Mouse (Mus musculus) ES-E14 (cell line): Measurements from ENCODE around the gene Dmac2. TPM values are rescaled to one million over a fixed set of nuclear protein-coding genes. Genes with fewer than 3 reads are reported as not detected.

Experiments
- DNase-seq: peaks from one replicate; pipeline ENCODE4 v3.0.0-alpha.2; 2013; ENCODE audit warnings: low read depth, low spot score
- H3K27ac ChIP-seq: 2 replicates; pipeline ENCODE4 v1.5.1; 2012; ENCODE audit warnings: low read depth, mild to moderate bottlenecking, low read length, moderate library complexity, mixed read lengths; ENCODE audit not compliant: poor library complexity, insufficient read depth, severe bottlenecking
- H3K36me3 ChIP-seq: 2 replicates; pipeline ENCODE4 v1.6.1; 2012; ENCODE audit warnings: mild to moderate bottlenecking, low read length, moderate library complexity, mixed read lengths; ENCODE audit not compliant: control insufficient read depth, poor library complexity, insufficient read depth, severe bottlenecking
- H3K4me1 ChIP-seq, 2 experiments: fragments of 150-350 bp in 1 of 2; sonication (generic) in 1 of 2; 2 replicates each; pipeline ENCODE4 v1.6.1; 2012; ENCODE audit warnings: low read length in 2 of 2, mild to moderate bottlenecking in 1 of 2, mixed read lengths in 1 of 2; ENCODE audit not compliant: control insufficient read depth in 2 of 2, insufficient read depth in 2 of 2, poor library complexity in 1 of 2
- H3K4me3 ChIP-seq, 2 experiments: fragments of 150-350 bp in 1 of 2; sonication (generic) in 1 of 2; 2 replicates each; pipeline ENCODE4 v1.5.1; 2012; ENCODE audit warnings: low read length in 2 of 2, low read depth in 1 of 2, mild to moderate bottlenecking in 1 of 2, mixed read lengths in 1 of 2; ENCODE audit not compliant: insufficient read depth in 1 of 2, poor library complexity in 1 of 2, severe bottlenecking in 1 of 2
- H3K9ac ChIP-seq: 2 replicates; pipeline ENCODE4 v1.6.1; 2012; ENCODE audit warnings: low read depth, mild to moderate bottlenecking, low read length, mixed read lengths; ENCODE audit not compliant: poor library complexity, insufficient read depth, severe bottlenecking
- H3K9me3 ChIP-seq: fragments of 150-350 bp; sonication (generic); 2 replicates; pipeline ENCODE4 v1.6.1; 2012; ENCODE audit warnings: low read depth, mild to moderate bottlenecking, low read length; ENCODE audit not compliant: control insufficient read depth, insufficient read depth
- CHD2 ChIP-seq: IDR thresholded peaks from 2 replicates; pipeline ENCODE4 v1.6.1; 2014; ENCODE audit warnings: mild to moderate bottlenecking, low read depth, low read length, inconsistent platforms
- HCFC1 ChIP-seq: IDR thresholded peaks from 2 replicates; pipeline ENCODE4 v1.6.1; 2012; ENCODE audit warnings: low read length, inconsistent platforms, borderline replicate concordance; ENCODE audit not compliant: insufficient read depth
- MAFK ChIP-seq: IDR thresholded peaks from 2 replicates; pipeline ENCODE4 v1.6.1; 2014; ENCODE audit warnings: mild to moderate bottlenecking, low read depth, low read length, inconsistent platforms; ENCODE audit not compliant: insufficient read depth
- ZC3H11A ChIP-seq: IDR thresholded peaks from 2 replicates; pipeline ENCODE4 v1.6.1; 2012; ENCODE audit warnings: low read depth, mild to moderate bottlenecking, inconsistent platforms, low read length, borderline replicate concordance
- ZNF384 ChIP-seq: IDR thresholded peaks from 2 replicates; pipeline ENCODE4 v1.6.1; 2012; ENCODE audit warnings: low read depth, low read length, inconsistent platforms
- in situ Hi-C, 2 experiments: fragments of 600-800 bp; cut with MboI; formaldehyde crosslinking; loops; one replicate each; pipeline ENCODE4 v1.15.1; 2025; ENCODE audit warnings: low sequenced_read_pairs in 2 of 2, inconsistent platforms in 1 of 2; ENCODE audit not compliant: unreplicated experiment in 2 of 2
- total RNA-seq: library from RNA; depleted of rRNA; stranded (reverse); fragments of 300-350 nt; gene quantifications from 2 replicates; pipeline ENCODE4 v1.2.3, GENCODE M21; 2012

The Dmac2 gene
- total RNA-seq, 1 experiment = 30.0 TPM

GRCm38 (mm10) chr7:25644631-25645030 is 25.4 kb downstream of the Dmac2 start:
- Histone ChIP-seq H3K9ac (no peak overlapping the region), H3K36me3 (peaks cover 8% of the 10 kb centered on the region; the same call in 1 of the 2 replicates), H3K27ac (no peak overlapping the region), H3K9me3 (no peaks in the 10 kb centered on the region), H3K4me3 (no peak overlapping the region), H3K4me1 (peaks cover 2 to 23% of the 10 kb centered on the region in 2 experiments; a peak in 3 of 4 replicates)
- in situ Hi-C loops = no loop called here
- TF ChIP-seq HCFC1 = no peak
- no peak for TF ChIP-seq CHD2
- TF ChIP-seq ZNF384 = no peak
- no peak for TF ChIP-seq MAFK
- TF ChIP-seq ZC3H11A = no peak
- no peak for DNase-seq

GRCm38 (mm10) chr7:25645074-25645473 is 25.9 kb downstream of the Dmac2 start:
- no peak overlapping the region for H3K9ac ChIP-seq
- no peak for DNase-seq
- H3K4me1 ChIP-seq = peaks cover 2 to 23% of the 10 kb centered on the region in 2 experiments; a peak in 3 of 4 replicates
- H3K4me3 ChIP-seq = no peak overlapping the region
- no peak for TF ChIP-seq CHD2
- no peak for TF ChIP-seq HCFC1
- no peak for TF ChIP-seq MAFK
- TF ChIP-seq ZC3H11A = no peak
- no peak for TF ChIP-seq ZNF384
- no peak overlapping the region for H3K27ac ChIP-seq
- in situ Hi-C loops = no loop called here
- H3K36me3 ChIP-seq = peaks cover 5% of the 10 kb centered on the region; the same call in 1 of the 2 replicates
- no peaks in the 10 kb centered on the region for H3K9me3 ChIP-seq

DNA sequence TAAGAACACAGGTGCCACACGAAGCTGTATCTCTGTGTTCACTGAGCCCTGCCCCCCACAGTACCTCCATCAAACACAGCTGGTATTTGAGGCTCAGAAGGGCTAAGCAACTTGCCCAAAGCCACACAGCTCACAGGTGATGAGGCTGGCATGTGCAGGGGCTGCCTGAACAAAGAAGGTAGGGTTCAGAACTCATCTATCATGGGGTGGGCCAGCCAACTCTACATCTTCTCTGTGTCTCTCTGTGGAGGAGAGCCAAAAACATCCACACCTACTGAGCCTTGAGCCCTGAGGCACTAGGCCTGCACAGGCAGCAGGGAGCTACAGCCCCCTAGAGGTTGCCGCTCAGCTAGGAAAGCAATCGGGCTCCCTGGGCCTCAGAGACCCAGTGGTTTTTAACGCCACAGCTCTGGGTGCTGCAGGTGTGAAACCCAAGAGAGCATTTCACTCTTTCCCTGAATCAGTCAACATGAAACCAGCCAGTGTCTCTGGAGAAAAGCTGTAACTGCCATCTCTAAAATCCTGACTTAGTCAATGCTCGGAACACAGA is 28.4 kb downstream of the Dmac2 start:
- no peak overlapping the region for H3K4me3 ChIP-seq
- DNase-seq = no peak
- H3K9ac ChIP-seq = no peak overlapping the region
- no peaks in the 10 kb centered on the region; the same call in 1 of the 2 replicates for H3K36me3 ChIP-seq
- peaks cover 2 to 22% of the 10 kb centered on the region in 2 experiments; a peak in 3 of 4 replicates for H3K4me1 ChIP-seq
- TF ChIP-seq ZNF384 (no peak), ZC3H11A (no peak), CHD2 (no peak), HCFC1 (no peak), MAFK (no peak)
- no peak overlapping the region for H3K27ac ChIP-seq
- no peaks in the 10 kb centered on the region for H3K9me3 ChIP-seq
- in situ Hi-C loops = no loop called here

DNA sequence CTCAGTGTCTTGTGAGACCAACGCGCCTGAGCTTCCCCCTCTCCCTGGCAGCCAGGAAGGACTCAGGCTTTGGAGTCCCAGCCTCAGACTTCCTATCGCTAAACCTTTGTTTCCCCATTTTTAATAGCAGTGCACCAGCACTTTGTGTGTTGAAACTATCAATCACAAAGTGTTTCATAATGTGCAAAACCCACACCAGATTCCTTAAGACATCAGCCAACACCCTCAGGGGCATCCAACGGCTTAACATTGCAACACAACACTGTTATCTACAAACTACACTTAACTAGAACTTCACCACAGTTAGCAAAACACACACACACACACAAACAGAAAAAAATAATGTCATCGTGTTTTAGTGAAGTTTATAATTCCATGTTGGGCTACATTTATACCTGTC is 30.6 kb downstream of the Dmac2 start:
- no peak for DNase-seq
- Histone ChIP-seq H3K9me3 (no peaks in the 10 kb centered on the region), H3K9ac (no peak overlapping the region), H3K4me3 (no peak overlapping the region), H3K36me3 (peaks cover 2% of the 10 kb centered on the region; the same call in 1 of the 2 replicates), H3K27ac (no peak overlapping the region), H3K4me1 (peaks cover 0 to 15% of the 10 kb centered on the region in 2 experiments; a peak in 2 of 4 replicates)
- no peak for TF ChIP-seq ZNF384
- in situ Hi-C loops = no loop called here

DNA sequence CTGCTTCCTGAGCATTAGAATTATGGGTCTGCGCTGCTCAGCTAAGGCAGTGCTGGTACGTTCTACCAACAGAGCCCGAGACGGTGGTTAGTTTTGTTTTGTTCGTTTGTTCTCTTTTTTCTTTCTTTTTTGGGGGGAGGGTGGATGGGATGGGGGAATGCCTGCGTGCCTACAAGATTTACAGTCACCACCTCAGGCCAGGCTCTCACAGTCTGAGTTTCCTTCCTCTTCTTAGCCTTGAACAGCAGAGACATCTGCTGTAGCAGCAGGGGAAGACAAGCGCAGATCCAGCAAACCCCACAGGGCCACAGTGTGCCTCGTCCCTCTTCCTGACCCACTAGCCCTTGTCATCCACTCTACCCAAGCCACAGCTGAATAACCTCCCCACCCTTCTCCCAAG is 32.1 kb downstream of the Dmac2 start:
- Histone ChIP-seq H3K36me3 (peaks cover 2% of the 10 kb centered on the region; the same call in 1 of the 2 replicates), H3K4me1 (peaks cover 0 to 12% of the 10 kb centered on the region in 2 experiments; a peak in 2 of 4 replicates), H3K9ac (0 out of 2 replicates have a peak overlapping the region, but pooled peaks have one; percentile 8), H3K9me3 (no peaks in the 10 kb centered on the region), H3K27ac (no peak overlapping the region), H3K4me3 (no peak overlapping the region)
- in situ Hi-C loops = no loop called here
- DNase-seq = no peak
- no peak for TF ChIP-seq ZNF384
- no peak for TF ChIP-seq HCFC1
- TF ChIP-seq ZC3H11A = no peak
- no peak for TF ChIP-seq MAFK
- no peak for TF ChIP-seq CHD2
